Mouse (Mus musculus) kidney, postnatal 4 days (tissue): ENCODE data around the gene Slc5a5.

Source experiments
- DNase-seq, 2 experiments: peaks; one replicate each; pipeline ENCODE4 v3.0.0; 2021; ENCODE audit warnings: mixed read lengths in 2 of 2

The Slc5a5 gene

GRCm38 (mm10) chr8:70878178-70878577 is 14.4 kb downstream of the Slc5a5 start:
- DNase-seq = no peak

DNA sequence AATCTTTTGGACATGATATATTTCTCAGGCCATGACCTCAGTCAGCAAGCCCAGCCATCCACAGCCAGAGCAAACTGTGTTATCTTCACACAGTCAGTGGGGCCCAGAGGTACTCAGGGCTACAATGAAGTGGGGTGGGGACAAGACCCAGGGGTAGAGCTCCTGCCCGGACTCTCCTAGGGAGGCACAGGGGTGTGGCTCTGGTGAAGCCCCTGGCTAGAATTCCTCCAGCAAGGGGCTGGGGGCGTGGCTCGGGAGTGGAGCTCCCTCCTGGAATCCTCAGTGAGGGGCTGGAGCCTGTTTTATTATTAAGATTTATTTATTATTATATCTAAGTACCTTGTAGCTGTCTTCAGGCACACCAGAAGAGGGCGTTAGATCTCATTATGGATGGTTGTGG is 16.2 kb downstream of the Slc5a5 start:
- DNase-seq = no peak

- no peak for DNase-seq
Observed at GRCm38 (mm10) chr8:70874441-70874840, 18.1 kb downstream of the Slc5a5 start.

DNA sequence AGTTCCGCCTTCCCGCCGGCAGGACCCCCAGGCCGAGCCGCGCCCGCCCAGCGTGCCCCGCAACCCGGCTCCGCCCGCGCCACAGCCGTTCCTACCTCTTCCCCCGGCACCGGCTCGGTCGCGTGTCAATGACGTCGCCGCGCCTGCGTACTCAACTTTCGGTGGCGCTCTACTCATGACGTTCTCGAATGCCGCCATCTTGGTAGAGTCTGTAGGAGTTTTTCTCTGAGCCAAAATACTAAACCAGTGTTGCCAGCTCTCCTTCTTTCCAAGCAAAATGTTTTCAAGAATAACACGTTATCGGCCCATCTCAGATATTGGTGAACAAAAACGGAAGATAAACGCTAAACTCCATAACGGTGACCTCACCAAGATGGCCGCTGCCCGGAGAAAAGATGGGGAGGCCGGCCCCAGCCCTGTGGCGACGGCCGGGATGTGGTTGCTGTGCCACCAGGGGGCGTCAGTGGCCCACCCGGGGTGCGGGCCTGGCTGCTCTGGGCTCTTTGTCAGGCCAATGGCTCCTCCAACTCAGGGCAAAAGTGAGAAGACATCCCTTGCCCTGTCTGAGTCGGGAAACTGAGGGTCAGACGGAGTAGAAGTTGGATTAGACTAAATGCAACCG is 19.1 kb downstream of the Slc5a5 start, which contains the start of gene Ccdc124:
Ccdc124 (minus strand) TSS at position 572 of the 622 bp plus-strand sequence.
- peak; percentile 96 to 98 for DNase-seq

DNA sequence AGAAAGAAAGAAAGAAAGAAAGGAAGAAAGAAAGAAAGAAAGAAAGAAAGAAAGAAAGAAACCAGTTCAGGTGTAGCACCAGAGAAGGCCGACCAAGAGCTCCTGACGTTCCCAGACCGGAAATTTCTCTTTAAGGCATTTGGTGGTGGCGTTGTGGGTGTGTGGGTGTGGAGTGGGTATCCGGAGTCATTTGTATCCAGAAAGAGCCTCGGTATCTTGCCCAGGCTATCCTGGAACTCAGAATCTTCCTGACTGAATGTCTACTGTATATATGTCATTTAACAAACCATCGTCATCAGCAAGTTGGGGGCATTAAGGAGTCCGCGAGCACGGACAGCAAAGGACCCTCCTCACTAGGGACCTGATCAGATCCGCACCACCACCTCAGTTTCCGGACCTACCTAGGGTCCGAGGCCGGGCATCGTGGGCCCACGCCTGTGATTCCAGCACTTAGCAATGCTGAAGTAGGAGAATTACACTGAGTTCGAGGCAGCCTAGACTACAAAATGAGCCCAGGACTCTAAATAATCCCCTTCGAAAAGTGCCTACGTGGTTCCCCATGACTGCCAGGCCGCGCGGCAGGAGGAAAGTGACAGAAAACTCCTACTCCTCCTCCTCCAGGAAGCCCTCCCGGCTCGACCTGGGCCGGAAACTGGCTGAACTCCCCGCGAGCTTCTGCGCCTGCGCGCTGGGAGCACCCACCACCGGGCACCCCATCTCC is 19.8 kb downstream of the Slc5a5 start:
- DNase-seq = no peak

- no peak for DNase-seq
Observed at GRCm38 (mm10) chr8:70871195-70871807, 21.3 kb downstream of the Slc5a5 start.

GRCm38 (mm10) chr8:70869601-70870041 is 22.9 kb downstream of the Slc5a5 start:
- peak; percentile 86 to 90 for DNase-seq

- no peak for DNase-seq
Observed at GRCm38 (mm10) chr8:70869199-70869571, 23.4 kb downstream of the Slc5a5 start.

- DNase-seq = peak; percentile 86 to 92
Observed at GRCm38 (mm10) chr8:70868559-70869198, 23.9 kb downstream of the Slc5a5 start.

DNA sequence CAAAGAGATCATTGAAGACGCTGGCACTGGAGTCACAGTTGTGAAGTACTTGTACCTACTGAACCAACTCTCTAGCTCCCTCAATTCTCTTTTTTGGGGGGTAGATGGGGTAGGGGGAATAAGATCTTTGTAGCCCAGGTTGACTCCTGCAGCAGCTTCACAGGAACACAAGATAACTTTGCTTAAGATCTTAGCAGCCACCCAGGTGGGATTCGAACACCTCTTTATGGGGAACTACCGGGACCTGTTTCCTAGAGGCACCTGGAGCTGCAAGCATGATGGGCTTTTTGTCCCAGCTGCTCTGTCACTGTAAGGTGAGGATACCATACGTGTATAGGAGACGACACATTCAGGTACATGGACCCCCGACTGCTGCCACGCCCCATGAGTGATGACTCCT is 26.0 kb downstream of the Slc5a5 start:
- no peak for DNase-seq

DNA sequence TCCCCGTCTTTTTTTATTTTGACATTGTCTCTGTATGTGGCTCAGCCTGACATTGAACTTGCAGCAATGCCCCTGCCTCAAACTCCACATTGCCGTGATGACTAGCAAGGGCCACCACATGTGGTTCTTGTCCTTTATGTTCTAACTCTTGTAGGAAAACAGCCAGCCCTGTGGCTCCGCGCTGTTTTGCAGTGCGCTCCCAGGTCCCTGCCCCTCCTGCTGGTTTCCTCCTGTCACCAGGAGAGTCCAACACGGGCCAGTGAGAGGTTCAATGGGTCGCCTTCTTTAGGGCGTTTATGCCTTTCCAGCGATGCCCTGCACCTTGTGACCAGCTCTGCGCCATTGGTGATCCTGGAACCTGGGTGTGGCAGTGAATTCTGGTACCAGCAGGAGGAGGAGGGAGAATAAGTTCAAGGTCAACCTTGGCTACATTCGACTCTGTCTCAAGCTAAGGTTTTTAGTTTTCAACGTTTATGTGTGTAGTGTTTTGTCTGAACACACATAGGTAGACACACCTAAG is 26.5 kb downstream of the Slc5a5 start:
- no peak for DNase-seq

- peak; percentile 99 for DNase-seq
Observed at GRCm38 (mm10) chr8:70865350-70866000, 27.1 kb downstream of the Slc5a5 start.

- DNase-seq = peak; percentile 41 to 59
Observed at GRCm38 (mm10) chr8:70864712-70865221, 27.8 kb downstream of the Slc5a5 start.

- DNase-seq = peak in 1 of 2 experiments; percentile 57
Observed at GRCm38 (mm10) chr8:70863956-70864711, 28.4 kb downstream of the Slc5a5 start.

DNA sequence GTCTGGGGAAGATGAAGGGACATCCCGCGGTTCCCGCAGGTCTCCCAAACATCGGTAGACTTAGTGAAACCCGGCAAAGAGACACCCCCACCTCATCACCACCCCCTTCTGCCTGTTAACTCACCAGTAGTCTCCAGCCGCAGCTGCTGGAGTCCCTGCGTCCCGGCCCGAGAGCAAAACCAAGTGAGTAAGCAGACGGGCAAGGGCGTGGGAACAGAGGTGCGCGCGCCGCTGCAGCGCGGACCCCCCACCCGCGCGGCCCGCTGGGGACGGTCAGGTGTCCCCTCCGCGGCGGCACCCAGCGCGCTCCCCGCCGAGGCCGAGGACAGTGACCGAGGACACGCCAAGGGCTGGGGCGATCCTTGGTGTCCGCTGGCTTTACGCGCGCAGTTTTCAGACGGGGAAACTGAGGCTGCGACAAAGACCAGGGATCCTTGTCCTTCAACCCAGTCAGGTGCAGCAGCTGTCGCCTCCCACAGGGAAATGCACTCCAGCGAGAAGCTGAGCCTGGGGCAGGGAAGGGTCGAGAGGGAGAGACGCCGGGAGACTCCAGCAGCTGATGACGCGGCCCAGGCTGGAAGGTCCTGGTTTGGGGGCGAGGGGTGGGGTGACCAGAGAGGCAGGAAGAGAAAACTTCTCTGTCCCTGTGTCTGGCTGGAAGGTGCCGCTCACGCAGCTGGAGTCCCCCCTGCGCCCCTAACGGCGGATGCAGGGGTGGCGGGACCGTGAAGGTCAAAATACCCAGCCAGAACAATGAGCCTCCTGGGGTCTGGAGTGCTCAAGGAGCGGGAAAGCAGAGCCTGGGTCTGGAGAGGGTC is 29.5 kb downstream of the Slc5a5 start, which contains the start of gene Kcnn1:
Kcnn1 (minus strand) TSS at position 435 of the 818 bp plus-strand sequence.
- peak; percentile 54 to 62 for DNase-seq

GRCm38 (mm10) chr8:70857516-70857915 is 35.0 kb downstream of the Slc5a5 start:
- DNase-seq = peak in 1 of 2 experiments; percentile 46

- DNase-seq = peak; percentile 80 to 86
Observed at GRCm38 (mm10) chr8:70856541-70857197, 35.9 kb downstream of the Slc5a5 start.

- no peak for DNase-seq
Observed at GRCm38 (mm10) chr8:70856028-70856427, 36.5 kb downstream of the Slc5a5 start.

DNA sequence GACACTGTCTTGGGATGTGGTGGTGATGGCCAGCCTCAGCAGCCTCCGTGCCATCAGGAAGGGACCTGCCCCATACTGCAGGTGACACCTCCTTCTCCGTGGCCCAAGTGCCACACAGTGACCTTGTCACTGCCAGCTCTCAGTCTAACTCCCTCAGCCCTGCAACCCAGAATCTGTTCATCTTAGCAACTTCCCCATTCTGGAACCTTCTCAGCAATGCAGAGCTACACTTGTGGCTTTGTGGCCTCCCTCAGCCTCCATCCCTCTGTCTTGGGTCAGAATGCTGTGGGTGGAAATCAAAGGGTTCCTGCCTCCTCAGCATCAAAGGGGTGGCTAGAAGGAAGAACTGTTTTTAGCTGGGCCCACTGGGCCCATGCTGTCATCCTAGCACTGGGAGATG is 38.7 kb downstream of the Slc5a5 start:
- no peak for DNase-seq
